Mouse (Mus musculus): Measurements from ENCODE around the gene Emp2. TPM values are rescaled to one million over a fixed set of nuclear protein-coding genes. Genes with fewer than 3 reads are reported as not detected.

Emp2 gene
- polyA plus RNA-seq, 1 experiment from 2014 or later = 3.1 TPM

DNA sequence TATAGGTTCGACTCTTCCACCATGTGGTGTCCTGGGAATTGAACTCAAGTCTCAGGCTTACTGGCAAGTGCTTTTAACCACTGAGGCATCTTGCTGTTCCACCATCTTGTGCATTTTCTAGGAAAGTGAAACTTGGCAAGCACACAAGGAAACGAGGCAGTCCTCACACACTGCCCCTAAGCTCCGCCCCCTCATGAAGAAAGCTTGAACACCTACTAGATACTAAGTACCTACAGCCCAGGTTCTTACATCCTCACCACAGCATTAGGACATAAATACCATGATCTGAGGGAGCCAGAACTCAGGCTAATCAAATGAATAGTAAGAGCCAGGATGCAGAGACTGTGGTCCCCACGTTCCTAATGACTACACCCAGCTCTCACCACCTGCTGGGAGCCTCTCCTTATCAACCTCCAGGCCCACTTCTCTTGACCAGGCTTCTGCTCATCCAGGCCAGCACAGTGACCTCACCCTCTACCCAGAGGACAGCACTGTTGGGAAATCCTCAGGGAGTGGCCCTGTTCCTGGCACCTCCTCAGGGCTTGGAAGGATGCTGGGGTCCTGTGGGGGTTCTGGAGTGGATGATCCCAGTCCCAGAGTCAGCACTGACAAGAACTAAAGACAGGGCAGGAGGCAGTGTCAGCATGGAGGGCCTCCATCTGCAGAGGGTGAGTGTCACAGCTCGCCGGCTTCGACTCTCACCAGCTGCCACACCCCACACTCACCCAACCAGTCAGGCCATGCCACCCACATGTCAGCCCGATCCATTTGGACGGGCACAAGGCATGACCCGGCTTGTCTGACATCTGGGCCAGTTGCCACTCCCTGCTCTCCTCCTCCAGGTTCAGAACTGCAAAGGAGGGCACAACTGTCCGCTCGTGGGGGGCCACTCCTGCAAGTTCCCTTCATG lies 17.1 kb upstream of the Emp2 start:
- no peaks in the 10 kb centered on the region for H3K36me3 ChIP-seq (ENCODE audit: control insufficient read depth, insufficient read depth, low read length)
- no peak overlapping the region for H3K4me3 ChIP-seq (ENCODE audit: low read depth, low read length)
- no peak overlapping the region for H3K4me2 ChIP-seq (ENCODE audit: low read depth, low read length, severe bottlenecking)
- H3K27me3 ChIP-seq (ENCODE audit: control insufficient read depth, insufficient read depth, low read length) = no peaks in the 10 kb centered on the region
- DNase-seq (ENCODE audit: low spot score) = no peak
- H3K9ac ChIP-seq (ENCODE audit: low read length) = no peak overlapping the region
- 80% methylated on average over 12 of the region's 12 CpGs for WGBS
- H3K9me3 ChIP-seq (ENCODE audit: control insufficient read depth, low read length) = no peaks in the 10 kb centered on the region
- ATAC-seq (replicated peaks; ENCODE audit: low FRiP score) = no peak
- no peaks in the 10 kb centered on the region for H3K4me1 ChIP-seq (replicated peaks; ENCODE audit: control insufficient read depth, insufficient read depth, low read length)
- H3K27ac ChIP-seq (ENCODE audit: low read depth, low read length) = no peak overlapping the region

DNA sequence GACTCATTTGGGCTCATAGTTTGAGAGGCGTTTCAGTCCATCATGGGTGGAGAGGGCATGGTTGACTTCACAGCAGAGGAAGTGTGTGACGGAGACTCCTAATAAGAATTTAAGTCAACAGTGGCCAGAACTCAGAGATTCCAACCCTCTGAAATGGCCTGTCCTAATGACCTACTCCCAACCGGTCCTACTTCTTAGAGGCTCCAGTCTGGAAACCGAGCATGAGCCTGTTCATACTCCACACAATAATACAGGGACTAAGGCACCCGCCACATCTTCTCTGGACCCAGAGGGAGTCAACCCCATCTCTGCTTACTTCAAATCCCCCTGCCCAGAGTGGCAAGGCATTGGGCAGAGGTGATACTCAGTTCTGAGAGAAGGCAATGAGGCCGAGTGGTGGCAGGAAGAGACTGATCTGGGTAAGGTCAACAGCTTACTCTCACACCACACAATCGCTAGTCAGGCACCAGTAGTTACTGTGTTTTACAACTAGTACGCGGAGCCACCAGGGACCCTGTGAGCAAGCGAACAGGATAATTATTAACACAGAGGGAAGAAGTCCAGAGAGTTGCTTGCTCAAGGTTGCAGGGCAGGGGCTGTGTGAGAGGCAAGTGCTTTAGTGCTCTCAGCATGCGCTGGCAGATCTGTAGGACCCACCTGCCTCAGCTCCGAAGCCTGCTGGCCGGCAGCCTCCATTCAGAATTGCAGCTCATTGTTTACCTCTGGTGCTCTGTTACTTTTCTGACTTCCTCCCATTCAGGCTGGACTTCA lies 14.0 kb upstream of the Emp2 start:
- Histone ChIP-seq H3K4me2 (ENCODE audit: low read depth, low read length, severe bottlenecking) (no peak overlapping the region), H3K9me3 (ENCODE audit: control insufficient read depth, low read length) (no peaks in the 10 kb centered on the region), H3K27me3 (ENCODE audit: control insufficient read depth, insufficient read depth, low read length) (no peaks in the 10 kb centered on the region), H3K4me1 (replicated peaks; ENCODE audit: control insufficient read depth, insufficient read depth, low read length) (no peaks in the 10 kb centered on the region), H3K9ac (ENCODE audit: low read length) (no peak overlapping the region), H3K4me3 (ENCODE audit: low read depth, low read length) (no peak overlapping the region), H3K36me3 (ENCODE audit: control insufficient read depth, insufficient read depth, low read length) (no peaks in the 10 kb centered on the region), H3K27ac (ENCODE audit: low read depth, low read length) (no peak overlapping the region)
- 62% methylated on average over 13 of the region's 13 CpGs for WGBS
- no peak for DNase-seq (ENCODE audit: low spot score)
- no peak for ATAC-seq (replicated peaks; ENCODE audit: low FRiP score)

DNA sequence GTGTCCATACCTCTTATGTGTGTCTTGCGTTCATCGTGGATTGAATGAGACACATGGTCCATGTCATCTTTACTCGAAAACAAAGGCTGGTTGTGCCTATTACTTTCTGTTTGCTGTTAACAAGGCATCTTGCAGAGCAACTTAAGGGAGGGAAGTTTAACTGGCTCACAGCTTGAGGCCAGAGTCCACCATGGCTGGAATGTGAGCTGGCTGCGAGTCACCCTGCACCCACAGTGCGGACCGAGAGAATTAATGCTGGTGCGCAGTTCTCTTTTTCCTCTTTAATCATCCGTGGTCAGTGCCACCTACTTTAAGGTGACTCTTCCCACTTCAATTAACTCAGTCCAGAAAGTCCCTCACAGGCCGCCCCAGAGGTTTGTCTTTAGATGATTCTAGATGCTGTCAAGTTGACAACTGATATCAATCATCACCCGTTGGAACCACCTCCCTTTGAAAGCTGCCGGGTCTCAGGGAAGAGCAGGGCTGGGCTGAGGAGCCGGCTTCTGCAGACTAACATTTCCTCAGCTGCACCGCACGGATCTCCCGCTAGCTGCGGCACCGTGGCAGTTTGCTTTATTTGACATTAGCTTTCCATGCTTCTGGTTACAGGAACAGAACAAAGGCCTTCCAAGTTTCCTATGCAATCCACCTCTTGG lies 6.3 kb upstream of the Emp2 start:
- no peaks in the 10 kb centered on the region for H3K4me1 ChIP-seq (replicated peaks; ENCODE audit: control insufficient read depth, insufficient read depth, low read length)
- H3K27me3 ChIP-seq (ENCODE audit: control insufficient read depth, insufficient read depth, low read length) = no peaks in the 10 kb centered on the region
- no peak overlapping the region for H3K27ac ChIP-seq (ENCODE audit: low read depth, low read length)
- H3K9me3 ChIP-seq (ENCODE audit: control insufficient read depth, low read length) = no peaks in the 10 kb centered on the region
- no peaks in the 10 kb centered on the region for H3K36me3 ChIP-seq (ENCODE audit: control insufficient read depth, insufficient read depth, low read length)
- H3K4me3 ChIP-seq (ENCODE audit: low read depth, low read length) = no peak overlapping the region
- no peak overlapping the region for H3K4me2 ChIP-seq (ENCODE audit: low read depth, low read length, severe bottlenecking)
- ATAC-seq (replicated peaks; ENCODE audit: low FRiP score) (no peak), DNase-seq (ENCODE audit: low spot score) (no peak)
- no peak overlapping the region for H3K9ac ChIP-seq (ENCODE audit: low read length)
- 64% methylated on average over 17 of the region's 17 CpGs for WGBS

DNA sequence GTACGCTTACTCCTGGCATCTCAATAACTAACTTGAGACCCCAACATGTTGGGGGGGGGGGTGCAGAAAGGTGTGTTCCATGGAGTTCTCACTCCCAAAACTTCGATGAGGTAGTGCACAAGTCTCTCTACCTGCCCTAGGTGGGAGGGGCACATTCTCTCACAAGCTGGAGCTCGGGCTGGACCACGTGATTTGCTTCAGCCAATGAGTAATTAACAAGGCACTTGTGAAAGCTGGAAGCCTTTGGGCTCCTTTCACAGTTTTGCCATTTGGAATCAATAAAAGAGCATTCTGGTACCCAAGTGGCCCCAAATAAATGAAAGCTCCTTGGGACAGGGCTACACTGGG lies 3.4 kb upstream of the Emp2 start:
- DNase-seq (ENCODE audit: low spot score) (no peak), ATAC-seq (replicated peaks; ENCODE audit: low FRiP score) (no peak)
- no peak overlapping the region for H3K27ac ChIP-seq (ENCODE audit: low read depth, low read length)
- H3K4me2 ChIP-seq (ENCODE audit: low read depth, low read length, severe bottlenecking) = no peak overlapping the region
- peaks cover 5% of the 10 kb centered on the region; the same call in 1 of the 2 replicates for H3K4me1 ChIP-seq (replicated peaks; ENCODE audit: control insufficient read depth, insufficient read depth, low read length)
- no peaks in the 10 kb centered on the region for H3K36me3 ChIP-seq (ENCODE audit: control insufficient read depth, insufficient read depth, low read length)
- no peak overlapping the region for H3K4me3 ChIP-seq (ENCODE audit: low read depth, low read length)
- WGBS = 56% methylated on average over 4 of the region's 4 CpGs
- peaks cover 4% of the 10 kb centered on the region for H3K27me3 ChIP-seq (ENCODE audit: control insufficient read depth, insufficient read depth, low read length)
- no peaks in the 10 kb centered on the region for H3K9me3 ChIP-seq (ENCODE audit: control insufficient read depth, low read length)
- no peak overlapping the region for H3K9ac ChIP-seq (ENCODE audit: low read length)

DNA sequence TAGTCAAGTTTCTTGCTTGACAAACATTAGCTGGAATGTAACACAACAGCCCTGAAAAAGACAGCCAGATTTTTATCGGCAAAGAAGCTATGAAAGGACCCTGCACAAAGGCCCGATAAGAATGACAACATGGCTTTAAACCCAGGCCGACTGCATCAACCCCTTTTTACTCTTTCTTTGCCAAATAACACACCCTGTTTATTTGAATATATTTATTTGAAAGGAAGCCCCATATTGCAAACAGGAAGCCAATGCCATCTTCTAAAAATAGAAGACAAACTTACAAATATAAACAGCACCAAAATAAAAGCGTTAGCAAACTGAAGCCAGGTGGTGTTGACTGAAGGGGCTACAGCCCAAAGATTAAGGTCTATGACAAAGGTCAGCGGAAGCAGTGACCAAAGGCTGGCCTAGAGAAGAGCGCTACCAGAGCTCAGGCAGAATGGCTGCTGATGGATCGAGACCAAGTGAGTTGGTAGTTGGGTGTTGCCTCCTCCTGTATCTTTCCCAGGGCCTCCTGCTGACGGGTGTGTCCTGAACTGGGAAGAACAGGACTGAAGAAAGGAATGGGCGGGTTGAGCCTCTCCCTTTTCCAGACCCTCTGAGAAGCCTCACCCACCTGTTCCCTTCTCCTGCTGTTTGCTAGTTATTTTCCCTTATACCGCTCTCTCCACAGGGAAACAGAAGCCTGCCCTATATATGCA lies 2.9 kb upstream of the Emp2 start:
- Histone ChIP-seq H3K4me1 (replicated peaks; ENCODE audit: control insufficient read depth, insufficient read depth, low read length) (peaks cover 5% of the 10 kb centered on the region; the same call in 1 of the 2 replicates), H3K4me2 (ENCODE audit: low read depth, low read length, severe bottlenecking) (no peak overlapping the region), H3K9ac (ENCODE audit: low read length) (no peak overlapping the region), H3K27ac (ENCODE audit: low read depth, low read length) (no peak overlapping the region), H3K36me3 (ENCODE audit: control insufficient read depth, insufficient read depth, low read length) (no peaks in the 10 kb centered on the region), H3K9me3 (ENCODE audit: control insufficient read depth, low read length) (no peaks in the 10 kb centered on the region), H3K4me3 (ENCODE audit: low read depth, low read length) (no peak overlapping the region), H3K27me3 (ENCODE audit: control insufficient read depth, insufficient read depth, low read length) (peaks cover 4% of the 10 kb centered on the region)
- DNase-seq (ENCODE audit: low spot score) (no peak), ATAC-seq (replicated peaks; ENCODE audit: low FRiP score) (no peak)
- WGBS = 84% methylated on average over 10 of the region's 10 CpGs

DNA sequence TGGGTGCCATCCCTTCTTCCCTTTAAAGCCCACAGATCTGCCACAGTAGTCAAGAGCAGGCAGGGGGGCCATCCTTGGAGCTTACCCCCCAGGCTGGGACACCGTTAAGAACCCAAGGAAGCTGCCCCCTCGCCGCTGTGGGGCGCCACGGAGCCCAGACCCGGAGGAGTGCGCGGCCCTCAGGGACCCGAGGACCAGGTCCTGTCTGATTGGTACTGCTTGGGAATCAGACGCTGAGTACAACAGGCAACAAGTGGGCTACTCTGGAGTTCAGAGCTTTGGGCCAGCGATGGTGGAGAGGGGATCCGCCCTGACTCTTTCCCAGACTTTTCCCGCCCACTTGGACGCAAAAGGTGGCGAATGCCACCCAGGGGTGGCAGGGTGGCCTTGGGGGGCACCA lies 542 bp downstream of the Emp2 start:
- Histone ChIP-seq H3K9ac (ENCODE audit: low read length) (peak overlapping the region; percentile 55), H3K9me3 (ENCODE audit: control insufficient read depth, low read length) (no peaks in the 10 kb centered on the region), H3K27ac (ENCODE audit: low read depth, low read length) (no peak overlapping the region), H3K36me3 (ENCODE audit: control insufficient read depth, insufficient read depth, low read length) (no peaks in the 10 kb centered on the region), H3K27me3 (ENCODE audit: control insufficient read depth, insufficient read depth, low read length) (peaks cover 4% of the 10 kb centered on the region), H3K4me2 (ENCODE audit: low read depth, low read length, severe bottlenecking) (peak overlapping the region; percentile 86), H3K4me3 (ENCODE audit: low read depth, low read length) (peak overlapping the region; percentile 44), H3K4me1 (replicated peaks; ENCODE audit: control insufficient read depth, insufficient read depth, low read length) (peaks cover 5% of the 10 kb centered on the region; the same call in 1 of the 2 replicates)
- peak; percentile 53 for DNase-seq (ENCODE audit: low spot score)
- peak; percentile 56 for ATAC-seq (replicated peaks; ENCODE audit: low FRiP score)
- WGBS = 7% methylated on average over 15 of the region's 15 CpGs

DNA sequence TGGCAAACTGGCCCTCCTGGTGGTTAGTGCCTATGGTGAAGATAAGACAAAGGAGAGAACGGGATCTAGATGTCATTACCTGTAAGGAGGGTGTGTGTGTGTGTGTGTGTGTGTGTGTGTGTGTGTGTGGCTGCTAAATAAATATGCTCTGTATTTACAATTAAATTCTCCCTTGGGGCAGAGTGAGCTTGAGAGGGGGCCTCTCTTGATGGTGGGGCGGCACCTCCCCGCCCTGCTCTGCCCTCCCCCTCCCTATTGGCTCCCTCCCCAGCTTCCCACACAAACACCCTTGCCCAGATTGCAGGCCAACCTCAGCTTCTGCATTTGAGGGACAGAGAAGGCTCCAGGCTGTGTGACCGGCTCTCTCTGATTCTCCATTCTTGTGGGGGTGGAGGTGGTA lies 1.8 kb downstream of the Emp2 start:
- DNase-seq (ENCODE audit: low spot score) (no peak), ATAC-seq (replicated peaks; ENCODE audit: low FRiP score) (no peak)
- Histone ChIP-seq H3K27ac (ENCODE audit: low read depth, low read length) (no peak overlapping the region), H3K4me3 (ENCODE audit: low read depth, low read length) (no peak overlapping the region), H3K27me3 (ENCODE audit: control insufficient read depth, insufficient read depth, low read length) (peaks cover 4% of the 10 kb centered on the region), H3K9ac (ENCODE audit: low read length) (no peak overlapping the region), H3K36me3 (ENCODE audit: control insufficient read depth, insufficient read depth, low read length) (no peaks in the 10 kb centered on the region), H3K4me1 (replicated peaks; ENCODE audit: control insufficient read depth, insufficient read depth, low read length) (peaks cover 5% of the 10 kb centered on the region; the same call in 1 of the 2 replicates), H3K4me2 (ENCODE audit: low read depth, low read length, severe bottlenecking) (no peak overlapping the region), H3K9me3 (ENCODE audit: control insufficient read depth, low read length) (no peaks in the 10 kb centered on the region)
- 84% methylated on average over 4 of the region's 4 CpGs for WGBS

DNA sequence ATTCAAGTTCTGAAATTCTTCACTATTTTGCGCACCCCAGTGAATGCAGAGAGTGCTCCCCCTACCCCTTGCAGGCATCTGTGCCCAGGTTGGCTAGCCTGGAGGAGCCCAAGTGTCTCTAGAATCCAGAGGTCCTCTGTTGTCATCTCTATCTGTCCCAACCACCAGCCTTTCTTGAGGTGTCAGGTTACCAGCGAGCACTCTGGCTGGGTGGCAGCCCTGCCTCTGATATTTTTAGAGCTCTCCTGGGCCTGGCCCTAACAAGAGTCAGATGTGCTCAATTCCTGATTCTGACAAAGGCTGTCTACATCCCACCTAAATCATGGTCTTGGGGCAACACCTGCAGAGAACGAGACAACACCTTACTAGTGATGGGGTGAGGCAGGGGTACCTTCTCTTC lies 2.7 kb downstream of the Emp2 start:
- no peak overlapping the region for H3K9ac ChIP-seq (ENCODE audit: low read length)
- peaks cover 5% of the 10 kb centered on the region; the same call in 1 of the 2 replicates for H3K4me1 ChIP-seq (replicated peaks; ENCODE audit: control insufficient read depth, insufficient read depth, low read length)
- DNase-seq (ENCODE audit: low spot score) (no peak), ATAC-seq (replicated peaks; ENCODE audit: low FRiP score) (no peak)
- 55% methylated on average over 3 of the region's 3 CpGs for WGBS
- no peak overlapping the region for H3K4me2 ChIP-seq (ENCODE audit: low read depth, low read length, severe bottlenecking)
- H3K27me3 ChIP-seq (ENCODE audit: control insufficient read depth, insufficient read depth, low read length) = peaks cover 4% of the 10 kb centered on the region
- H3K36me3 ChIP-seq (ENCODE audit: control insufficient read depth, insufficient read depth, low read length) = no peaks in the 10 kb centered on the region
- no peak overlapping the region for H3K27ac ChIP-seq (ENCODE audit: low read depth, low read length)
- H3K9me3 ChIP-seq (ENCODE audit: control insufficient read depth, low read length) = no peaks in the 10 kb centered on the region
- H3K4me3 ChIP-seq (ENCODE audit: low read depth, low read length) = no peak overlapping the region

Data from forebrain, embryonic 11.5 days (tissue).